Mouse (Mus musculus): Measurements from ENCODE around the gene Fam118b. TPM values are rescaled to one million over a fixed set of nuclear protein-coding genes. Genes with fewer than 3 reads are reported as not detected.
A peak's percentile ranks its signal among the peaks of the same experiment; 100 is the strongest.

The Fam118b gene
- total and polyA plus RNA-seq, 3 experiments, result 23.4 to 30.9 TPM; not detected in 1

DNA sequence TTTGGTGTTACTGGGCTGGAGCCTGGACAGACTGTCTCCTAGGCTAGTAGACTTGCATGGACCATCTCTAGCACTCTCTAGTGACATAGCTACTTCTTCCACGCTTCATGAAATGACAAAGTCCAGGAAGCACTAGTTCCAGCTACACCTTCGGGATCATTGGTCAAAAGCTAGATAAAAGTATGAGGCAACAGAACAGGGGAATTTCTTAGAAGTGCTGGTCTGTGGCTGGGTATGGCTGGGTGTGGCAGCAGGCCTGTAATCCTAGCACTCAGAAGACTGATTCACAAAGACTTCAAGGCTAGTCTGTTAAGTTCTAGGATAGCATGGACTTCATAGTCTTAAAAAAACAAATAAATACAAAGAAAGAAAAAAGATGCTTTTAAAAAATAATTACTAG lies 4.2 kb downstream of the Fam118b start:
- H3K27me3 ChIP-seq (ENCODE audit: control insufficient read depth in 1 of 2, insufficient read depth in 2 of 2, low read length in 2 of 2), result no peaks in the 10 kb centered on the region
- H3K36me3 ChIP-seq (ENCODE audit: control insufficient read depth in 1 of 2, insufficient read depth in 2 of 2, low read length in 2 of 2), result peaks cover 0 to 48% of the 10 kb centered on the region in 2 experiments; a peak in 2 of 4 replicates
- H3K27ac ChIP-seq (ENCODE audit: control insufficient read depth, low read depth, low read length), result peak overlapping the region; percentile 67
- no peaks in the 10 kb centered on the region for H3K9me3 ChIP-seq (replicated peaks; ENCODE audit: insufficient read depth, low read length)
- H3K4me1 ChIP-seq (ENCODE audit: control insufficient read depth in 1 of 2, insufficient read depth in 2 of 2, low read length in 2 of 2), result peaks cover 20 to 30% of the 10 kb centered on the region in 2 experiments
- peak overlapping the region; percentile 26; the same call in 1 of the 2 replicates for H3K9ac ChIP-seq (ENCODE audit: control insufficient read depth, low read depth, low read length, poor library complexity, severe bottlenecking)
- peak; percentile 45 for DNase-seq (ENCODE audit: low read depth, low spot score)
- TF ChIP-seq MXI1 (IDR thresholded peaks at IDR 0.05; ENCODE audit: low read depth, low read length), result 0 out of 2 replicates have a peak, but pooled peaks have one; percentile 12
- TF ChIP-seq E2F4 (IDR thresholded peaks at IDR 0.05; ENCODE audit: borderline replicate concordance, low read depth, low read length), result no peak
- TF ChIP-seq NELFE (IDR thresholded peaks at IDR 0.05; ENCODE audit: low read depth, low read length), result no peak
- 0 out of 2 replicates have a peak, but pooled peaks have one; percentile 40 for TF ChIP-seq ETS1 (IDR thresholded peaks at IDR 0.05; ENCODE audit: low read depth, low read length)
- no peak for TF ChIP-seq RCOR1 (IDR thresholded peaks at IDR 0.05; ENCODE audit: low read depth, low read length)
- H3K79me2 ChIP-seq (ENCODE audit: control insufficient read depth, insufficient read depth, low read length, poor library complexity), result peaks cover 20% of the 10 kb centered on the region
- no peak overlapping the region for H3K4me3 ChIP-seq (ENCODE audit: control insufficient read depth in 1 of 2, insufficient read depth in 1 of 2, low read depth in 2 of 2, low read length in 2 of 2)

GRCm38 (mm10) chr9:35262418-35262817 lies 5.2 kb downstream of the Fam118b start:
- DNase-seq (ENCODE audit: low read depth, low spot score), result peak; percentile 63
- H3K9me3 ChIP-seq (replicated peaks; ENCODE audit: insufficient read depth, low read length), result no peaks in the 10 kb centered on the region

GRCm38 (mm10) chr9:35257365-35257764 lies 10.2 kb downstream of the Fam118b start:
- Histone ChIP-seq H3K4me1 (ENCODE audit: control insufficient read depth in 1 of 2, insufficient read depth in 2 of 2, low read length in 2 of 2) (peaks cover 24 to 29% of the 10 kb centered on the region in 2 experiments), H3K79me2 (ENCODE audit: control insufficient read depth, insufficient read depth, low read length, poor library complexity) (peaks cover 7% of the 10 kb centered on the region), H3K9ac (ENCODE audit: control insufficient read depth, low read depth, low read length, poor library complexity, severe bottlenecking) (no peak overlapping the region), H3K4me3 (ENCODE audit: control insufficient read depth in 1 of 2, insufficient read depth in 1 of 2, low read depth in 2 of 2, low read length in 2 of 2) (no peak overlapping the region), H3K27ac (ENCODE audit: control insufficient read depth, low read depth, low read length) (peak overlapping the region; percentile 30; the same call in 1 of the 2 replicates), H3K9me3 (replicated peaks; ENCODE audit: insufficient read depth, low read length) (no peaks in the 10 kb centered on the region), H3K27me3 (ENCODE audit: control insufficient read depth in 1 of 2, insufficient read depth in 2 of 2, low read length in 2 of 2) (no peaks in the 10 kb centered on the region), H3K36me3 (ENCODE audit: control insufficient read depth in 1 of 2, insufficient read depth in 2 of 2, low read length in 2 of 2) (peaks cover 0 to 42% of the 10 kb centered on the region in 2 experiments; a peak in 2 of 4 replicates)
- DNase-seq (ENCODE audit: low read depth, low spot score), result peak; percentile 45
- TF ChIP-seq GATA1 (IDR thresholded peaks at IDR 0.05; ENCODE audit: low read depth, low read length) (peak; percentile 58), MXI1 (IDR thresholded peaks at IDR 0.05; ENCODE audit: low read depth, low read length) (peak; percentile 80), MAFK (IDR thresholded peaks at IDR 0.05; ENCODE audit: borderline replicate concordance, low read depth, low read length) (no peak), CHD1 (IDR thresholded peaks at IDR 0.05; ENCODE audit: low read depth, low read length) (no peak), MYB (IDR thresholded peaks at IDR 0.05; ENCODE audit: low read depth, low read length) (no peak), MEF2A (IDR thresholded peaks at IDR 0.05; ENCODE audit: extremely low read depth, insufficient replicate concordance, low read depth, low read length, poor library complexity, severe bottlenecking) (no peak), RAD21 (IDR thresholded peaks at IDR 0.05; ENCODE audit: low read depth, low read length) (no peak), SIN3A (IDR thresholded peaks at IDR 0.05; ENCODE audit: low read length) (peak; percentile 55; the same call in 1 of the 2 replicates), USF1 (IDR thresholded peaks at IDR 0.05; ENCODE audit: low read depth, low read length) (no peak), CHD2 (IDR thresholded peaks at IDR 0.05; ENCODE audit: low read length) (no peak), TCF12 (IDR thresholded peaks at IDR 0.05; ENCODE audit: low read depth, low read length) (no peak), USF2 (IDR thresholded peaks at IDR 0.05; ENCODE audit: borderline replicate concordance in 1 of 2, insufficient read depth in 1 of 2, low read depth in 1 of 2, low read length in 2 of 2) (no peak), TAL1 (IDR thresholded peaks at IDR 0.05; ENCODE audit: low read length) (no peak)

More at GRCm38 (mm10) chr9:35262418-35262817, 5.2 kb downstream of the Fam118b start:
- peak overlapping the region; percentile 10 to 53; a peak in 3 of 4 replicates for H3K4me3 ChIP-seq (ENCODE audit: control insufficient read depth in 1 of 2, insufficient read depth in 1 of 2, low read depth in 2 of 2, low read length in 2 of 2)
- H3K4me1 ChIP-seq (ENCODE audit: control insufficient read depth in 1 of 2, insufficient read depth in 2 of 2, low read length in 2 of 2), result peaks cover 24 to 35% of the 10 kb centered on the region in 2 experiments
- peak overlapping the region; percentile 91 for H3K27ac ChIP-seq (ENCODE audit: control insufficient read depth, low read depth, low read length)
- TF ChIP-seq CTCF (IDR thresholded peaks at IDR 0.05 in 2 of 3, conservative IDR thresholded peaks at IDR 0.05 in 1 of 3; ENCODE audit: control insufficient read depth in 1 of 3, insufficient read depth in 1 of 3, low read depth in 2 of 3, low read length in 3 of 3, poor library complexity in 1 of 3, severe bottlenecking in 1 of 3) (no peak), ELF1 (IDR thresholded peaks at IDR 0.05; ENCODE audit: low read depth, low read length) (peak; percentile 50; the same call in 1 of the 2 replicates), ZC3H11A (IDR thresholded peaks at IDR 0.05; ENCODE audit: low read depth, low read length) (no peak), MEF2A (IDR thresholded peaks at IDR 0.05; ENCODE audit: extremely low read depth, insufficient replicate concordance, low read depth, low read length, poor library complexity, severe bottlenecking) (peak; percentile 77; the same call in 1 of the 2 replicates), ZNF384 (IDR thresholded peaks at IDR 0.05; ENCODE audit: low read depth, low read length) (peak; percentile 51), CHD2 (IDR thresholded peaks at IDR 0.05; ENCODE audit: low read length) (no peak), JUND (IDR thresholded peaks at IDR 0.05; ENCODE audit: low read depth, low read length) (no peak), RCOR1 (IDR thresholded peaks at IDR 0.05; ENCODE audit: low read depth, low read length) (peak; percentile 74; the same call in 1 of the 2 replicates), ETS1 (IDR thresholded peaks at IDR 0.05; ENCODE audit: low read depth, low read length) (peak; percentile 70), SMC3 (IDR thresholded peaks at IDR 0.05; ENCODE audit: low read depth, low read length) (no peak), MYB (IDR thresholded peaks at IDR 0.05; ENCODE audit: low read depth, low read length) (no peak), ZMIZ1 (IDR thresholded peaks at IDR 0.05; ENCODE audit: low read depth, low read length) (no peak), TCF12 (IDR thresholded peaks at IDR 0.05; ENCODE audit: low read depth, low read length) (peak; percentile 61), MXI1 (IDR thresholded peaks at IDR 0.05; ENCODE audit: low read depth, low read length) (peak; percentile 17; the same call in 1 of the 2 replicates), EP300 (IDR thresholded peaks at IDR 0.05; ENCODE audit: low read depth in 1 of 2, low read length in 2 of 2) (peak in 1 of 2 experiments; percentile 49; a peak in 3 of 4 replicates), KAT2A (conservative IDR thresholded peaks at IDR 0.05; ENCODE audit: low read depth, low read length) (no peak), NELFE (IDR thresholded peaks at IDR 0.05; ENCODE audit: low read depth, low read length) (no peak), BHLHE40 (IDR thresholded peaks at IDR 0.05; ENCODE audit: borderline replicate concordance, low read depth, low read length) (peak; percentile 44; the same call in 1 of the 2 replicates), SIN3A (IDR thresholded peaks at IDR 0.05; ENCODE audit: low read length) (peak; percentile 59; the same call in 1 of the 2 replicates)
- peaks cover 12% of the 10 kb centered on the region for H3K79me2 ChIP-seq (ENCODE audit: control insufficient read depth, insufficient read depth, low read length, poor library complexity)
- H3K36me3 ChIP-seq (ENCODE audit: control insufficient read depth in 1 of 2, insufficient read depth in 2 of 2, low read length in 2 of 2), result peaks cover 0 to 55% of the 10 kb centered on the region in 2 experiments; a peak in 2 of 4 replicates
- peak overlapping the region; percentile 27; the same call in 1 of the 2 replicates for H3K9ac ChIP-seq (ENCODE audit: control insufficient read depth, low read depth, low read length, poor library complexity, severe bottlenecking)
- H3K27me3 ChIP-seq (ENCODE audit: control insufficient read depth in 1 of 2, insufficient read depth in 2 of 2, low read length in 2 of 2), result no peaks in the 10 kb centered on the region
